Mouse (Mus musculus): Measurements from ENCODE around the gene Tubb2a.

- TF ChIP-seq CTCF (IDR thresholded peaks at IDR 0.05 in 2 of 3, conservative IDR thresholded peaks at IDR 0.05 in 1 of 3; ENCODE audit: control insufficient read depth in 1 of 3, insufficient read depth in 1 of 3, low read depth in 2 of 3, low read length in 3 of 3, poor library complexity in 1 of 3, severe bottlenecking in 1 of 3) (no peak), TCF12 (IDR thresholded peaks at IDR 0.05; ENCODE audit: low read depth, low read length) (no peak), EP300 (IDR thresholded peaks at IDR 0.05; ENCODE audit: low read depth in 1 of 2, low read length in 2 of 2) (no peak), CHD1 (IDR thresholded peaks at IDR 0.05; ENCODE audit: low read depth, low read length) (no peak), RCOR1 (IDR thresholded peaks at IDR 0.05; ENCODE audit: low read depth, low read length) (no peak), ZC3H11A (IDR thresholded peaks at IDR 0.05; ENCODE audit: low read depth, low read length) (no peak)
Measured at GRCm38 (mm10) chr13:34097086-34097485, 19.3 kb upstream of the Tubb2a start.
